Mouse (Mus musculus): ENCODE data around the gene Cluap1. TPM values are rescaled to one million over a fixed set of nuclear protein-coding genes. Genes with fewer than 3 reads are reported as not detected.
"Not testable (repeated sequence)": the region's sequence is repeated elsewhere in the genome, so short reads cannot be mapped to it uniquely, and the experiment has no call there.

Cluap1 gene
- polyA plus RNA-seq, 1 experiment from 2014 or later: 12.4 TPM

- Histone ChIP-seq H3K9ac (no peak overlapping the region), H3K9me3 (replicated peaks) (no peaks in the 10 kb centered on the region), H3K4me3 (no peak overlapping the region), H3K4me1 (no peaks in the 10 kb centered on the region), H3K27ac (no peak overlapping the region), H3K27me3 (replicated peaks) (no peaks in the 10 kb centered on the region), H3K4me2 (no peak overlapping the region), H3K36me3 (no peaks in the 10 kb centered on the region)
- 74% methylated on average over 6 of the region's 6 CpGs for WGBS (ENCODE audit: insufficient replicate concordance)
- no peak for ATAC-seq
These were observed 47.8 kb downstream of the Cluap1 start for GRCm38 (mm10) chr16:3956369-3956768.

GRCm38 (mm10) chr16:3959261-3959660 lies 50.7 kb downstream of the Cluap1 start:
- no peak overlapping the region for H3K4me2 ChIP-seq
- no peak overlapping the region for H3K9ac ChIP-seq
- no peak for ATAC-seq
- H3K4me3 ChIP-seq: no peak overlapping the region
- WGBS (ENCODE audit: insufficient replicate concordance): 49% methylated on average over 2 of the region's 2 CpGs
- H3K4me1 ChIP-seq: no peaks in the 10 kb centered on the region
- no peak overlapping the region for H3K27ac ChIP-seq
- no peaks in the 10 kb centered on the region for H3K27me3 ChIP-seq (replicated peaks)
- H3K36me3 ChIP-seq: no peaks in the 10 kb centered on the region
- H3K9me3 ChIP-seq (replicated peaks): no peaks in the 10 kb centered on the region

GRCm38 (mm10) chr16:3964990-3965389 lies 56.4 kb downstream of the Cluap1 start:
- H3K27ac ChIP-seq: no peak overlapping the region
- H3K4me2 ChIP-seq: no peak overlapping the region
- 66% methylated on average over 10 of the region's 10 CpGs for WGBS (ENCODE audit: insufficient replicate concordance)
- H3K4me3 ChIP-seq: no peak overlapping the region
- H3K27me3 ChIP-seq (replicated peaks): no peaks in the 10 kb centered on the region
- H3K36me3 ChIP-seq: no peaks in the 10 kb centered on the region
- no peaks in the 10 kb centered on the region for H3K4me1 ChIP-seq
- no peak overlapping the region for H3K9ac ChIP-seq
- ATAC-seq: peak; percentile 42
- no peaks in the 10 kb centered on the region for H3K9me3 ChIP-seq (replicated peaks)

GRCm38 (mm10) chr16:3965534-3965933 lies 56.9 kb downstream of the Cluap1 start:
- 86% methylated on average over 3 of the region's 3 CpGs for WGBS (ENCODE audit: insufficient replicate concordance)
- no peak overlapping the region for H3K4me2 ChIP-seq
- no peaks in the 10 kb centered on the region for H3K4me1 ChIP-seq
- H3K9me3 ChIP-seq (replicated peaks): no peaks in the 10 kb centered on the region
- no peak overlapping the region for H3K4me3 ChIP-seq
- no peak overlapping the region for H3K27ac ChIP-seq
- no peaks in the 10 kb centered on the region for H3K36me3 ChIP-seq
- no peak overlapping the region for H3K9ac ChIP-seq
- no peaks in the 10 kb centered on the region for H3K27me3 ChIP-seq (replicated peaks)
- no peak for ATAC-seq

GRCm38 (mm10) chr16:3974456-3974855 lies 65.9 kb downstream of the Cluap1 start:
- H3K4me3 ChIP-seq; H3K4me2 ChIP-seq; H3K9me3 ChIP-seq (replicated peaks); H3K27me3 ChIP-seq (replicated peaks); ATAC-seq; H3K9ac ChIP-seq; H3K27ac ChIP-seq: not testable (repeated sequence)
- Histone ChIP-seq H3K4me1 (peaks cover 28% of the 10 kb centered on the region), H3K36me3 (peaks cover 18% of the 10 kb centered on the region)
- 79% methylated on average over 19 of the region's 19 CpGs for WGBS (ENCODE audit: insufficient replicate concordance)

- Histone ChIP-seq H3K4me1 (peaks cover 28% of the 10 kb centered on the region), H3K4me2 (peak overlapping the region; percentile 29; the same call in 1 of the 2 replicates), H3K36me3 (peaks cover 30% of the 10 kb centered on the region), H3K9me3 (replicated peaks) (no peaks in the 10 kb centered on the region), H3K27ac (no peak overlapping the region), H3K27me3 (replicated peaks) (no peaks in the 10 kb centered on the region), H3K4me3 (no peak overlapping the region), H3K9ac (no peak overlapping the region)
- WGBS (ENCODE audit: insufficient replicate concordance): 37% methylated on average over 7 of the region's 7 CpGs
- ATAC-seq: peak; percentile 70
These were observed 67.1 kb downstream of the Cluap1 start for GRCm38 (mm10) chr16:3975658-3976057.

- no peak within 1 kb of the TSS for H3K27ac ChIP-seq
- WGBS (ENCODE audit: insufficient replicate concordance): 28% methylated on average over 4 of the region's 4 CpGs
These were observed 67.7 kb downstream of the Cluap1 start, which contains the start of gene Nlrc3 for GRCm38 (mm10) chr16:3976251-3976671. Gene Nlrc3, minus strand, starts transcription at chr16:3976632.

GRCm38 (mm10) chr16:3976712-3977111 lies 68.1 kb downstream of the Cluap1 start:
- peaks cover 40% of the 10 kb centered on the region for H3K36me3 ChIP-seq
- WGBS (ENCODE audit: insufficient replicate concordance): 17% methylated on average over 3 of the region's 3 CpGs
- no peaks in the 10 kb centered on the region for H3K27me3 ChIP-seq (replicated peaks)
- no peak overlapping the region for H3K4me3 ChIP-seq
- H3K9me3 ChIP-seq (replicated peaks): no peaks in the 10 kb centered on the region
- H3K4me2 ChIP-seq: no peak overlapping the region
- ATAC-seq: 0 out of 2 replicates have a peak, but pooled peaks have one; percentile 7
- no peak overlapping the region for H3K9ac ChIP-seq
- peaks cover 28% of the 10 kb centered on the region for H3K4me1 ChIP-seq
- no peak overlapping the region for H3K27ac ChIP-seq

More at GRCm38 (mm10) chr16:3976251-3976671, 67.7 kb downstream of the Cluap1 start, which contains the start of gene Nlrc3:
- H3K27me3 ChIP-seq (replicated peaks): no peaks in the 10 kb centered on the region
- H3K4me3 ChIP-seq: no peak within 1 kb of the TSS
- peaks cover 28% of the 10 kb centered on the region for H3K4me1 ChIP-seq
- H3K9ac ChIP-seq: no peak within 1 kb of the TSS
- peaks cover 36% of the 10 kb centered on the region for H3K36me3 ChIP-seq
- H3K9me3 ChIP-seq (replicated peaks): no peaks in the 10 kb centered on the region
- peak within 1 kb of the TSS; percentile 29; the same call in 1 of the 2 replicates for H3K4me2 ChIP-seq
- ATAC-seq: peak; percentile 42

GRCm38 (mm10) chr16:3982173-3982572 lies 73.6 kb downstream of the Cluap1 start:
- no peaks in the 10 kb centered on the region for H3K27me3 ChIP-seq (replicated peaks)
- H3K4me3 ChIP-seq: no peak overlapping the region
- H3K4me1 ChIP-seq: peaks cover 4% of the 10 kb centered on the region; the same call in 1 of the 2 replicates
- no peak overlapping the region for H3K4me2 ChIP-seq
- peaks cover 95% of the 10 kb centered on the region for H3K36me3 ChIP-seq
- no peaks in the 10 kb centered on the region for H3K9me3 ChIP-seq (replicated peaks)
- WGBS (ENCODE audit: insufficient replicate concordance): 61% methylated on average over 4 of the region's 4 CpGs
- ATAC-seq: no peak
- H3K9ac ChIP-seq: no peak overlapping the region
- no peak overlapping the region for H3K27ac ChIP-seq

- H3K9me3 ChIP-seq (replicated peaks): no peaks in the 10 kb centered on the region
- no peak overlapping the region for H3K27ac ChIP-seq
- no peak overlapping the region for H3K4me3 ChIP-seq
- H3K4me2 ChIP-seq: no peak overlapping the region
- H3K36me3 ChIP-seq: peaks cover 100% of the 10 kb centered on the region
- WGBS (ENCODE audit: insufficient replicate concordance): 74% methylated on average over 7 of the region's 7 CpGs
- H3K27me3 ChIP-seq (replicated peaks): no peaks in the 10 kb centered on the region
- H3K9ac ChIP-seq: no peak overlapping the region
- H3K4me1 ChIP-seq: no peaks in the 10 kb centered on the region
- no peak for ATAC-seq
These were observed 74.6 kb downstream of the Cluap1 start for GRCm38 (mm10) chr16:3983146-3983700.

GRCm38 (mm10) chr16:3988410-3988809 lies 79.8 kb downstream of the Cluap1 start:
- Histone ChIP-seq H3K9me3 (replicated peaks) (no peaks in the 10 kb centered on the region), H3K27me3 (replicated peaks) (no peaks in the 10 kb centered on the region), H3K4me1 (no peaks in the 10 kb centered on the region), H3K36me3 (peaks cover 100% of the 10 kb centered on the region), H3K4me3 (no peak overlapping the region), H3K9ac (no peak overlapping the region), H3K4me2 (no peak overlapping the region), H3K27ac (no peak overlapping the region)
- ATAC-seq: no peak
- 59% methylated on average over 4 of the region's 4 CpGs for WGBS (ENCODE audit: insufficient replicate concordance)
